Comparison of ENCODE assay signal across 8 mouse cellular contexts in the genomic region with DNA sequence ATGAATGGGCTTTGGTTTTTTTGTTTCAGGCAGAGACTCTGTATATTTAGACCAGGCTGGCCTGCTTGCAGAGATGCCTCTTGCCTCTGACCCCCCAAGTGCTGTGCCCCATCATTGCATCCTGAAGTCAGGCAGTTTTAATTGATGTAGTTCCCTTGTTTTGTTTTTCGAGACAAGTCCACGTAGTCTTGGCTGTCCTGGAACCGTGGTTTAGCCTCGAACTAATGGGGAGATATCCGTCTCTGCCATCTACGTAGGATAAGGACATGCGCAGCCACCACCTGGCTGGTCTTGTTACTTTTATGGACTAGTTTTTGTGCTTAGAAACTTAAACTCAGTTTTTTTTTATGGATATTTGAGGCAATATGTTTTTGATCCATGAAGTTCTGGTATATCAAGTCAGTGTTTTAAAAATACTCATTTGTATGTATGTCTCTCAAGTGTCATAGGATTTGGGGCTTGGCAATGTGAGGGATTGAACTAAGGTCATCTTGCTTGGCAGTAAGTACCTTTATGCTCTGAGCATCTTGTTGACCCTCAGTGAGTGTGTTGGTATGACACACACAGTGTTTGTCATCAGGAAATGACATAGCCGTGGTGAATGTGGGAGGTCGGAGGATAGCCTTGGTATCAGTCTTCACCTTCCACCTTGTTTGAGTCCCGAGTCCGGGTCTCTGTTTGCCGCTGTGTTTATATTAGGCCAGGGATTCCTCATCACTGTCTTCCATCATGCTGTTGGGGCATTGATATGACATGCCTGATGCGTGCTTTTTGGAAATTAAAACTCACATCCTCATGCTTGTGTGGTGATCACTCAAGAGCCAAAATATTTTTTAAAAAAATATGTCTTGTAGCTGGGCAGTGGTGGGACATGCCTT. TPM values are rescaled to one million over a fixed set of nuclear protein-coding genes. Genes with fewer than 3 reads are reported as not detected.
A peak's percentile ranks its signal among the peaks of the same experiment; 100 is the strongest.
DNase-seq lines count a peak whose midpoint lies in the region; ATAC-seq and TF ChIP-seq lines count a peak whose summit lies in the region.

No protein-coding gene starts in this region.

- H3K27ac ChIP-seq in left cerebral cortex, adult 2 months = peak overlapping the region; percentile 98
- peak overlapping the region; percentile 93 for H3K27ac ChIP-seq in hindbrain, embryonic 15.5 days (replicated peaks)
- peak overlapping the region; percentile 95 for H3K27ac ChIP-seq in midbrain, postnatal 0 days (ENCODE audit: low read depth, low read length)

- intact Hi-C loops in left cerebral cortex, adult 2 months (cut with DNase I) = no loop called here
- intact Hi-C loops in left cerebral cortex, postnatal 14 days (cut with DNase I) = no loop called here

- WGBS in hindbrain, embryonic 15.5 days = 52% methylated on average over 13 of the region's 13 CpGs
- WGBS in midbrain, postnatal 0 days = 53% methylated on average over 13 of the region's 13 CpGs

- ATAC-seq in hindbrain, embryonic 15.5 days (ENCODE audit: low FRiP score, low read depth) = no peak
- no peak for ATAC-seq in midbrain, postnatal 0 days (ENCODE audit: low FRiP score)
- ATAC-seq in erythroid progenitor cell, adult 5-6 weeks (replicated peaks; ENCODE audit: low FRiP score, poor library complexity, severe bottlenecking) = no peak

- peak overlapping the region; percentile 96 for H3K9ac ChIP-seq in hindbrain, embryonic 15.5 days
- H3K9ac ChIP-seq in midbrain, postnatal 0 days (replicated peaks; ENCODE audit: low read length, poor library complexity, severe bottlenecking) = peak overlapping the region; percentile 95

- DNase-seq in left cerebral cortex, adult 2 months (ENCODE audit: extremely low spot score in 1 of 2, low spot score in 2 of 2) = no peak
- no peak for DNase-seq in left cerebral cortex, postnatal 14 days (ENCODE audit: low spot score in 2 of 2)
- DNase-seq in c-Kit-positive CD71-positive TER-119-negative erythroid progenitor cells, embryonic 14.5 days (ENCODE audit: low read depth) = peak; percentile 31
- no peak for DNase-seq in midbrain, postnatal 0 days (ENCODE audit: low spot score)
- no peak for DNase-seq in thymus, postnatal 25 days
- no peak for DNase-seq in embryo, embryonic 10 days (ENCODE audit: low spot score)

- H3K27me3 ChIP-seq in hindbrain, embryonic 15.5 days = no peaks in the 10 kb centered on the region
- no peaks in the 10 kb centered on the region for H3K27me3 ChIP-seq in midbrain, postnatal 0 days (ENCODE audit: insufficient read depth, low read length)

- peaks cover 40% of the 10 kb centered on the region for H3K36me3 ChIP-seq in hindbrain, embryonic 15.5 days
- H3K36me3 ChIP-seq in midbrain, postnatal 0 days (ENCODE audit: insufficient read depth, low read length) = peaks cover 22% of the 10 kb centered on the region

- TF ChIP-seq CTCF in left cerebral cortex, adult 2 months (IDR thresholded peaks at IDR 0.05) = no peak
- no peak for TF ChIP-seq CTCF in midbrain, postnatal 0 days (IDR thresholded peaks at IDR 0.05)

- peaks cover 28% of the 10 kb centered on the region for H3K4me1 ChIP-seq in hindbrain, embryonic 15.5 days (replicated peaks)
- no peaks in the 10 kb centered on the region; the same call in 1 of the 2 replicates for H3K4me1 ChIP-seq in midbrain, postnatal 0 days (ENCODE audit: insufficient read depth, low read length)

- H3K4me3 ChIP-seq in left cerebral cortex, adult 2 months = peak overlapping the region; percentile 99
- peak overlapping the region; percentile 90 for H3K4me3 ChIP-seq in hindbrain, embryonic 15.5 days
- peak overlapping the region; percentile 70 for H3K4me3 ChIP-seq in midbrain, postnatal 0 days (ENCODE audit: low read depth, low read length)

- H3K4me2 ChIP-seq in hindbrain, embryonic 15.5 days = peak overlapping the region; percentile 91
- peak overlapping the region; percentile 70 for H3K4me2 ChIP-seq in midbrain, postnatal 0 days (ENCODE audit: low read depth, low read length, poor library complexity, severe bottlenecking)

- no peaks in the 10 kb centered on the region for H3K9me3 ChIP-seq in hindbrain, embryonic 15.5 days
- no peaks in the 10 kb centered on the region for H3K9me3 ChIP-seq in midbrain, postnatal 0 days (ENCODE audit: low read length)

RNA-seq across cellular contexts. Expression of a gene that starts 1.4 kb away (rescaled TPM):
- 10 to 100 TPM; 55.3 to 59.3 TPM for total RNA-seq in left cerebral cortex, adult 2 months (2021)
- 10 to 100 TPM; 53.6 to 55.1 TPM for total RNA-seq in left cerebral cortex, postnatal 14 days (2021)
- polyA plus RNA-seq in hindbrain, embryonic 15.5 days (2015; fragmentation: Nextera tagmentation; extraction: Ambion mirVana) = 84.5 and 88.5 TPM in 2 replicates
- 71.8 and 96.5 TPM in 2 replicates for total RNA-seq in midbrain, postnatal 0 days (2014; rRNA removed)
- 66.8 and 70.5 TPM in 2 replicates for polyA plus RNA-seq in midbrain, postnatal 0 days (2015; fragmentation: Nextera tagmentation; extraction: Ambion mirVana)
- total RNA-seq in erythroid progenitor cell, adult 5-6 weeks (2015; ENCODE audit: low replicate concordance) = 56.9 and 69.2 TPM in 2 replicates
- 37.8 and 62.8 TPM in 2 replicates for total RNA-seq in erythroid progenitor cell, adult 5-6 weeks (2017; ENCODE audit: low replicate concordance)

RNA-seq across cellular contexts. Expression of a gene that starts 29.7 kb away (rescaled TPM):
- total RNA-seq in left cerebral cortex, adult 2 months (2021) = 10 to 100 TPM; 41.1 to 45.8 TPM
- total RNA-seq in left cerebral cortex, postnatal 14 days (2021) = 10 to 100 TPM; 45.5 to 47.8 TPM
- 64.4 and 66.8 TPM in 2 replicates for polyA plus RNA-seq in hindbrain, embryonic 15.5 days (2015; fragmentation: Nextera tagmentation; extraction: Ambion mirVana)
- total RNA-seq in midbrain, postnatal 0 days (2014; rRNA removed) = 78.1 and 88.3 TPM in 2 replicates
- 73.5 and 81.3 TPM in 2 replicates for polyA plus RNA-seq in midbrain, postnatal 0 days (2015; fragmentation: Nextera tagmentation; extraction: Ambion mirVana)
- 13.0 and 20.2 TPM in 2 replicates for total RNA-seq in erythroid progenitor cell, adult 5-6 weeks (2015; ENCODE audit: low replicate concordance)
- 27.6 and 45.9 TPM in 2 replicates for total RNA-seq in erythroid progenitor cell, adult 5-6 weeks (2017; ENCODE audit: low replicate concordance)

RNA-seq across cellular contexts. Expression of a gene that starts 34.0 kb away (rescaled TPM):
- total RNA-seq in left cerebral cortex, adult 2 months (2021) = not detected
- not detected for total RNA-seq in left cerebral cortex, postnatal 14 days (2021)
- polyA plus RNA-seq in hindbrain, embryonic 15.5 days (2015; fragmentation: Nextera tagmentation; extraction: Ambion mirVana) = not detected in 2 replicates
- total RNA-seq in midbrain, postnatal 0 days (2014; rRNA removed) = 0.42 TPM in 1 of 2 replicates, not detected in the other
- not detected in 2 replicates for polyA plus RNA-seq in midbrain, postnatal 0 days (2015; fragmentation: Nextera tagmentation; extraction: Ambion mirVana)
- total RNA-seq in erythroid progenitor cell, adult 5-6 weeks (2015; ENCODE audit: low replicate concordance) = not detected in 2 replicates
- not detected in 2 replicates for total RNA-seq in erythroid progenitor cell, adult 5-6 weeks (2017; ENCODE audit: low replicate concordance)
